Mouse (Mus musculus) forebrain, embryonic 15.5 days (tissue): ENCODE data around the gene Rbbp8nl. TPM values are rescaled to one million over a fixed set of nuclear protein-coding genes. Genes with fewer than 3 reads are reported as not detected.

Experiments used
- ATAC-seq: fragments of 200-750 bp; cut with Nextera tagmentation; replicated peaks from 2 replicates; pipeline ENCODE4 v1.8.0; 2017; ENCODE audit warnings: mild to moderate bottlenecking, moderate TSS enrichment, moderate library complexity
- H3K27ac ChIP-seq: fragments of 300-500 bp; sonication (generic); replicated peaks from 2 replicates; pipeline ENCODE4 v1.5.1; 2015; ENCODE audit warnings: mild to moderate bottlenecking, inconsistent platforms
- H3K27me3 ChIP-seq: fragments of 300-500 bp; sonication (generic); 2 replicates; pipeline ENCODE4 v1.6.1; 2015; ENCODE audit warnings: inconsistent platforms
- H3K36me3 ChIP-seq: fragments of 300-500 bp; sonication (generic); 2 replicates; pipeline ENCODE4 v1.6.1; 2015; ENCODE audit warnings: mild to moderate bottlenecking, inconsistent platforms
- H3K4me1 ChIP-seq: fragments of 300-500 bp; sonication (generic); 2 replicates; pipeline ENCODE4 v1.6.1; 2015; ENCODE audit warnings: inconsistent platforms
- H3K4me2 ChIP-seq: fragments of 300-500 bp; sonication (generic); replicated peaks from 2 replicates; pipeline ENCODE4 v1.6.1; 2015; ENCODE audit warnings: mild to moderate bottlenecking, inconsistent platforms
- H3K4me3 ChIP-seq: fragments of 300-500 bp; sonication (generic); 2 replicates; pipeline ENCODE4 v1.5.1; 2015; ENCODE audit warnings: mild to moderate bottlenecking, inconsistent platforms
- H3K9ac ChIP-seq: fragments of 300-500 bp; sonication (generic); replicated peaks from 2 replicates; pipeline ENCODE4 v1.6.1; 2015; ENCODE audit warnings: mild to moderate bottlenecking, inconsistent platforms
- H3K9me3 ChIP-seq: fragments of 300-500 bp; sonication (generic); 2 replicates; pipeline ENCODE4 v1.6.1; 2016; ENCODE audit warnings: inconsistent platforms
- WGBS: fragments of 180-500 bp; shearing (Covaris S2); methylation state at CpG from one replicate; pipeline ENCODE4 v1.1.7; 2015; ENCODE audit warnings: mixed read lengths; 5-methylcytosine and 5-hydroxymethylcytosine counted together
- polyA plus RNA-seq: library from polyadenylated mRNA; unstranded; fragments of >200 nt; fragmentation: Nextera tagmentation; extraction: Ambion mirVana; gene quantifications from 2 replicates; pipeline ENCODE4 v1.2.1, GENCODE M21; 2015

Gene Rbbp8nl
- polyA plus RNA-seq, 1 experiment from 2014 or later, result not detected

GRCm38 (mm10) chr2:180250930-180251611 lies 38.6 kb downstream of the Rbbp8nl start:
- H3K9ac ChIP-seq, result no peak overlapping the region
- peaks cover 4% of the 10 kb centered on the region for H3K4me1 ChIP-seq
- no peaks in the 10 kb centered on the region for H3K36me3 ChIP-seq
- H3K27ac ChIP-seq, result no peak overlapping the region
- no peaks in the 10 kb centered on the region for H3K27me3 ChIP-seq
- H3K9me3 ChIP-seq, result no peaks in the 10 kb centered on the region
- H3K4me3 ChIP-seq, result no peak overlapping the region
- no peak overlapping the region for H3K4me2 ChIP-seq
- ATAC-seq, result peak; percentile 93
- WGBS, result 30% methylated on average over 11 of the region's 11 CpGs

GRCm38 (mm10) chr2:180248947-180249660 lies 40.6 kb downstream of the Rbbp8nl start:
- Histone ChIP-seq H3K4me3 (no peak overlapping the region), H3K4me1 (no peaks in the 10 kb centered on the region; the same call in 1 of the 2 replicates)
- ATAC-seq, result no peak

GRCm38 (mm10) chr2:180247916-180248315 lies 41.8 kb downstream of the Rbbp8nl start:
- H3K4me2 ChIP-seq, result no peak overlapping the region
- no peaks in the 10 kb centered on the region for H3K9me3 ChIP-seq
- H3K36me3 ChIP-seq, result no peaks in the 10 kb centered on the region
- H3K9ac ChIP-seq, result no peak overlapping the region
- WGBS, result 96% methylated on average over 5 of the region's 5 CpGs
- H3K4me1 ChIP-seq, result no peaks in the 10 kb centered on the region; the same call in 1 of the 2 replicates
- no peaks in the 10 kb centered on the region for H3K27me3 ChIP-seq
- no peak overlapping the region for H3K4me3 ChIP-seq
- ATAC-seq, result no peak
- no peak overlapping the region for H3K27ac ChIP-seq

More at GRCm38 (mm10) chr2:180248947-180249660, 40.6 kb downstream of the Rbbp8nl start:
- H3K36me3 ChIP-seq, result no peaks in the 10 kb centered on the region
- no peak overlapping the region for H3K9ac ChIP-seq
- no peaks in the 10 kb centered on the region for H3K9me3 ChIP-seq
- H3K4me2 ChIP-seq, result no peak overlapping the region
- WGBS, result 61% methylated on average over 9 of the region's 9 CpGs
- no peak overlapping the region for H3K27ac ChIP-seq
- no peaks in the 10 kb centered on the region for H3K27me3 ChIP-seq

GRCm38 (mm10) chr2:180243108-180243507 lies 46.6 kb downstream of the Rbbp8nl start:
- ATAC-seq, result no peak
- no peak overlapping the region for H3K27ac ChIP-seq
- H3K27me3 ChIP-seq, result no peaks in the 10 kb centered on the region
- WGBS, result 87% methylated on average over 4 of the region's 4 CpGs
- H3K9ac ChIP-seq, result no peak overlapping the region
- no peaks in the 10 kb centered on the region for H3K4me1 ChIP-seq
- H3K4me2 ChIP-seq, result no peak overlapping the region
- H3K4me3 ChIP-seq, result no peak overlapping the region
- no peaks in the 10 kb centered on the region for H3K9me3 ChIP-seq
- H3K36me3 ChIP-seq, result no peaks in the 10 kb centered on the region

DNA sequence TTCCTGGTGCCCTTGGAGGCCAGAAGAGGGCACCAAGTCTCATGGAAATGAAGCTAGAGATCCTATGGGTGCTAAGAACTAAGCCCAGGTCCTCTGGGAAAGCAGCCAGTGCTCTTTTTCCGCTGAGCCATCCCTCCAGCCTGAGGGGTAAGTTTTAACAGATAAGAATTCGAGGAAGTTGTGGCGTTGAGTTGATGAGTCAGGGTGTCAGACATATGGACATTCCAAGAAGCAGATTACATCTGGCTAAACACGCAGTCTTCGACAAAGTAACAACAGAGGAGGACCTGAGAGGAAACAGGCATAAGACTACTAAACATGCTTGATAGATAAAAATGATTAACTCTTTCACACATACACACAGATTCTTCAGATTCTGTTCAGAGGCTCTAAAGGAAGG lies 51.1 kb downstream of the Rbbp8nl start:
- H3K4me2 ChIP-seq, result no peak overlapping the region
- no peaks in the 10 kb centered on the region for H3K9me3 ChIP-seq
- ATAC-seq, result no peak
- H3K27ac ChIP-seq, result no peak overlapping the region
- H3K4me3 ChIP-seq, result no peak overlapping the region
- H3K27me3 ChIP-seq, result no peaks in the 10 kb centered on the region
- H3K9ac ChIP-seq, result no peak overlapping the region
- no peaks in the 10 kb centered on the region for H3K4me1 ChIP-seq
- no peaks in the 10 kb centered on the region for H3K36me3 ChIP-seq
- 89% methylated on average over 5 of the region's 5 CpGs for WGBS

DNA sequence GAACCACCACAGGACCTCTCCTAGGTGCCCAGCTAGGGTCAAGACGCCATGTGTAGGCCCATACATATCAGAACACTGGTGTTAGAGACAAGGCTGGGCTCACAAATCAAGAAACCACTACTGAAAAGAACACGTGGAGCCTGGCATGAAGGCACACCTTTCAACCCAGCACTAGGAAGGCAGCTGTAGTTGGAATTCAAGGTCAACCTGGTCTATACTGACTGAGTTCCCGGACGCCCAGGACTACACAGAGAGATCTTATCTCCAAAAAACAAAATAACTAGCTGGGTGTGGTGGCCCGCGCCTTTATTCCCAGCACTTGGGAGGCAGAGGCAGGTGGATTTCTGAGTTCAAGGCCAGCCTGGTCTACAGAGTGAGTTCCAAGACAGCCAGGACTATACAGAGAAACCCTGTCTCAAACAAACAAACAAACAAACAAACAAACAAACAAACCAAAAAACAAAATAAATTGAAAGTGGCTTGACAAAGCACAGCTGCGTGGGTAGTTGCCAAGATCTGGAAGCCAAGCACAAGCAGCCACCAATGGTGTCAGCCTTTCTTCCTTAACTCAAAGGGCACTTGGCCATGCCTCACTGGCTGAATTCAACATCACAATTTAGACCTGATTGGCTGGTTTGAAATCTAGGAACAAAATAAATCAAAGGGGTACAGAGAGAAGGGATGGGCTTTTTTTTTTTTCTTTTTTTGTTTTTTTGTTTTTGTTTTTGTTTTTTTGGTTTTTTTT lies 51.9 kb downstream of the Rbbp8nl start:
- Histone ChIP-seq H3K27ac (no peak overlapping the region), H3K4me1 (no peaks in the 10 kb centered on the region), H3K4me3 (no peak overlapping the region), H3K9me3 (no peaks in the 10 kb centered on the region), H3K36me3 (no peaks in the 10 kb centered on the region), H3K4me2 (no peak overlapping the region), H3K9ac (no peak overlapping the region), H3K27me3 (no peaks in the 10 kb centered on the region)
- WGBS, result 96% methylated on average over 7 of the region's 7 CpGs
- no peak for ATAC-seq

GRCm38 (mm10) chr2:180236930-180237329 lies 52.7 kb downstream of the Rbbp8nl start:
- Histone ChIP-seq H3K4me1 (no peaks in the 10 kb centered on the region), H3K27ac (no peak overlapping the region), H3K4me3 (no peak overlapping the region), H3K36me3 (no peaks in the 10 kb centered on the region), H3K4me2 (no peak overlapping the region), H3K27me3 (no peaks in the 10 kb centered on the region), H3K9ac (no peak overlapping the region), H3K9me3 (no peaks in the 10 kb centered on the region)
- no peak for ATAC-seq
- 92% methylated on average over 3 of the region's 3 CpGs for WGBS

GRCm38 (mm10) chr2:180236500-180236899 lies 53.2 kb downstream of the Rbbp8nl start:
- Histone ChIP-seq H3K4me1 (no peaks in the 10 kb centered on the region), H3K4me3 (no peak overlapping the region), H3K9me3 (no peaks in the 10 kb centered on the region), H3K9ac (no peak overlapping the region), H3K36me3 (no peaks in the 10 kb centered on the region), H3K27ac (no peak overlapping the region), H3K4me2 (no peak overlapping the region), H3K27me3 (no peaks in the 10 kb centered on the region)
- ATAC-seq, result no peak
- WGBS, result 54% methylated on average over 3 of the region's 3 CpGs

GRCm38 (mm10) chr2:180235788-180236187 lies 53.9 kb downstream of the Rbbp8nl start:
- H3K4me1 ChIP-seq, result no peaks in the 10 kb centered on the region
- H3K9me3 ChIP-seq, result no peaks in the 10 kb centered on the region
- H3K27ac ChIP-seq, result no peak overlapping the region
- H3K4me3 ChIP-seq, result no peak overlapping the region
- H3K4me2 ChIP-seq, result no peak overlapping the region
- H3K36me3 ChIP-seq, result no peaks in the 10 kb centered on the region
- 92% methylated on average over 4 of the region's 4 CpGs for WGBS
- H3K9ac ChIP-seq, result no peak overlapping the region
- ATAC-seq, result no peak
- H3K27me3 ChIP-seq, result no peaks in the 10 kb centered on the region

- Histone ChIP-seq H3K36me3 (no peaks in the 10 kb centered on the region), H3K4me1 (0 out of 2 replicates have a peak, but pooled peaks cover 3% of the 10 kb centered on the region), H3K27me3 (no peaks in the 10 kb centered on the region), H3K9me3 (no peaks in the 10 kb centered on the region), H3K9ac (no peak overlapping the region), H3K4me3 (no peak overlapping the region), H3K27ac (no peak overlapping the region), H3K4me2 (no peak overlapping the region)
- ATAC-seq, result no peak
- WGBS, result 58% methylated on average over 6 of the region's 6 CpGs
These were observed 54.7 kb downstream of the Rbbp8nl start for GRCm38 (mm10) chr2:180234980-180235379.

- ATAC-seq, result no peak
- H3K9ac ChIP-seq, result no peak overlapping the region
- H3K36me3 ChIP-seq, result no peaks in the 10 kb centered on the region
- no peak overlapping the region for H3K27ac ChIP-seq
- WGBS, result 93% methylated on average over 8 of the region's 8 CpGs
- H3K4me2 ChIP-seq, result no peak overlapping the region
- H3K4me1 ChIP-seq, result 0 out of 2 replicates have a peak, but pooled peaks cover 3% of the 10 kb centered on the region
- no peaks in the 10 kb centered on the region for H3K9me3 ChIP-seq
- no peak overlapping the region for H3K4me3 ChIP-seq
- no peaks in the 10 kb centered on the region for H3K27me3 ChIP-seq
These were observed 55.3 kb downstream of the Rbbp8nl start for GRCm38 (mm10) chr2:180234353-180234752.
